Mouse (Mus musculus) embryonic facial prominence, embryonic 11.5 days (tissue): Measurements from ENCODE around the gene Igsf8. TPM values are rescaled to one million over a fixed set of nuclear protein-coding genes. Genes with fewer than 3 reads are reported as not detected.

Experiments used
- ATAC-seq: fragments of 200-750 bp; cut with Nextera tagmentation; replicated peaks from 2 replicates; pipeline ENCODE4 v1.8.0; 2017; ENCODE audit warnings: low read depth; ENCODE audit not compliant: insufficient number of reproducible peaks, low FRiP score, low TSS enrichment
- DNase-seq: peaks from one replicate; pipeline ENCODE4 v3.0.0-alpha.2; 2015; ENCODE audit warnings: low spot score
- H3K27ac ChIP-seq: fragments of 300-500 bp; sonication (generic); replicated peaks from 2 replicates; pipeline ENCODE4 v1.5.1; 2014; ENCODE audit warnings: mild to moderate bottlenecking, low read depth, low read length, control low read depth
- H3K27me3 ChIP-seq: fragments of 300-500 bp; sonication (generic); 2 replicates; pipeline ENCODE4 v1.6.1; 2014; ENCODE audit warnings: mild to moderate bottlenecking, low read length, moderate library complexity, mixed read lengths; ENCODE audit not compliant: control insufficient read depth, insufficient read depth
- H3K36me3 ChIP-seq: fragments of 300-500 bp; sonication (generic); replicated peaks from 2 replicates; pipeline ENCODE4 v1.6.1; 2014; ENCODE audit warnings: low read depth, mild to moderate bottlenecking, low read length, moderate library complexity, mixed read lengths; ENCODE audit not compliant: control insufficient read depth, insufficient read depth
- H3K4me1 ChIP-seq: fragments of 300-500 bp; sonication (generic); 2 replicates; pipeline ENCODE4 v1.6.1; 2014; ENCODE audit warnings: low read length, mixed read lengths; ENCODE audit not compliant: control insufficient read depth, insufficient read depth
- H3K4me2 ChIP-seq: fragments of 300-500 bp; sonication (generic); 2 replicates; pipeline ENCODE4 v1.6.1; 2014; ENCODE audit warnings: low read depth, mild to moderate bottlenecking, control low read depth, low read length, moderate library complexity
- H3K4me3 ChIP-seq: fragments of 300-500 bp; sonication (generic); 2 replicates; pipeline ENCODE4 v1.5.1; 2014; ENCODE audit warnings: low read depth, low read length, control low read depth
- H3K9ac ChIP-seq: fragments of 300-500 bp; sonication (generic); replicated peaks from 2 replicates; pipeline ENCODE4 v1.6.1; 2014; ENCODE audit warnings: mild to moderate bottlenecking, control low read depth, low read length
- H3K9me3 ChIP-seq: fragments of 300-500 bp; sonication (generic); replicated peaks from 2 replicates; pipeline ENCODE4 v1.6.1; 2016; ENCODE audit warnings: mild to moderate bottlenecking, low read length, inconsistent platforms, mixed read lengths; ENCODE audit not compliant: control insufficient read depth
- WGBS: fragments of 180-500 bp; shearing (Covaris S2); extraction: QIAGEN DNeasy Blood & Tissue Kit; methylation state at CpG from one replicate; pipeline ENCODE4 v1.1.7; 2014; 5-methylcytosine and 5-hydroxymethylcytosine counted together
- polyA plus RNA-seq: library from polyadenylated mRNA; unstranded; fragments of >200 nt; fragmentation: Nextera tagmentation; extraction: Ambion mirVana; gene quantifications from 2 replicates; pipeline ENCODE4 v1.2.1, GENCODE M21; 2014

Igsf8 gene
- polyA plus RNA-seq, 1 experiment from 2014 or later, result 30.1 TPM

DNA sequence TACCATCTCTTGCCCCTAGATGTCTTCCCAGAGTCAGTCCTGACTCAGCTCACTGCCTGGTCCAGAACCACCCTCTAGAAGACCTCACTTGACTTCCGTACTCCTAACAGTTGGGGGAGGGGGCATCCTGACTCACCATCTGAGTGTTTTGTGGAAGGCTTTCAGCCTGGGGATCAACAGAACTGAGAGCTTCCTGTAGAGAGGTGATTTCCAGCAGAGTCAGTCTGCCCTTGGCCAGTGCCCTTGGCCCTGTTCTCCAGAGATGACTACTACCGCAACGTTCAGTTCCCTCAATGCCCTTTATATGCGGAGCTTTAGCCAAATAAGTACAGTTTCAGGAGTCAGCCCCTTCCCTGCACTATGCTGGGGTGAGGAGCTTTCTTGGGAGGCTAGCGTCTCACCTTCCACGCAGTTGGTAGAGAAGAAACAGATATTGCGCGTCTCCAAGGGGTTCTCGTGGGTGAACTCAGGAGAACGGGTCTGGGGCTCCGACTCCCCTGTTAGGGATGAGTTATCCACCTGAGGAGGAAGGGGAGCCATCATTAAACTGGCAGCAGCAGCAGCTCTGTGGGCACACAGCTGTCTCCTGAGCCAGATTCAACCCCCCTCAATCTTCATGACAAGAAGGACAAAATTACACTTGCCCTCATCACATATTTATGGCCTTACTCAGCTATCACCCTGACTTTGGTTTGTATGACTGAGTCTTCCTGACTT, 27.6 kb downstream of the Igsf8 start:
- no peak overlapping the region for H3K4me2 ChIP-seq
- no peak overlapping the region for H3K27ac ChIP-seq
- H3K27me3 ChIP-seq, result no peaks in the 10 kb centered on the region
- no peak overlapping the region for H3K4me3 ChIP-seq
- H3K9me3 ChIP-seq, result no peaks in the 10 kb centered on the region
- ATAC-seq (no peak), DNase-seq (no peak)
- H3K36me3 ChIP-seq, result no peaks in the 10 kb centered on the region
- whole genome bisulfite sequencing, result 94% methylated on average over 11 of the region's 11 CpGs
- no peaks in the 10 kb centered on the region for H3K4me1 ChIP-seq
- no peak overlapping the region for H3K9ac ChIP-seq

DNA sequence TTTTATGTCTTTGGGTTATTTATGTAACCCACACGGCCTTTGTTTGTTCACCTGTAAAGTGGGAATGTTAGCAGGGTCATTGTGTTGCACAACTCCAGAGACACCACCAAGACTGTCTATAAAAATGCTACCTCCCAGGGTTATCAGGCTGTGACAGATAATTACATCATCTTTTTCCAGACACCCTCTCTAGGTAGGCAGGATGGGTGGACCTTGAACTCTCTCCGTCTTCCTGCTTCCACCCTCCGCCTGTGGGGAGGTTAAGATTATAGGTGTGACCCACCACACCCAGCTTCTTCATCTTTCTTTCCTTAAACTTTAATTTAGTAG, 28.1 kb downstream of the Igsf8 start:
- H3K27ac ChIP-seq, result no peak overlapping the region
- no peak overlapping the region for H3K4me2 ChIP-seq
- no peaks in the 10 kb centered on the region for H3K9me3 ChIP-seq
- no peak overlapping the region for H3K9ac ChIP-seq
- 95% methylated on average over 3 of the region's 3 CpGs for WGBS
- DNase-seq (no peak), ATAC-seq (no peak)
- H3K27me3 ChIP-seq, result no peaks in the 10 kb centered on the region
- H3K36me3 ChIP-seq, result no peaks in the 10 kb centered on the region
- no peaks in the 10 kb centered on the region for H3K4me1 ChIP-seq
- H3K4me3 ChIP-seq, result no peak overlapping the region

DNA sequence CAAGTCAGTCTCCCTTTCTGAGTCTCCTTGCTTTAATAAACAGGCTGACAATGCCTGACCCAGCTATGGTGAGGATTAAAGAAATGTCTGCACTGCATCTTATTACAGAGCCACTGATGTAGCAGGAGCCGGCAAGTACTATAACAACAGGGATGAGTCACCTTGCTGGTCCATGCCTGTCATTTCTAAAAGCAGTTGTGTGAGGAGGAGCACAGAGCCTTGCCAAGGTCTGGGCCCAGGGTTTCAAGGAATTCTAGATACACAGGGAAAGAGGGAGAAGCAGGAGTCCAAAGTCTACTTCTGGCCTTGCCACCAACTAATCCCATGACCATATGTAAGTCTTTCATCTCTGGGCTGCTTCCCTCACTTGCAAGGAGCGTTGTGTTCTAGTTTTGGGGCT, 31.4 kb downstream of the Igsf8 start:
- H3K4me2 ChIP-seq, result no peak overlapping the region
- no peaks in the 10 kb centered on the region for H3K36me3 ChIP-seq
- ATAC-seq, result no peak

DNA sequence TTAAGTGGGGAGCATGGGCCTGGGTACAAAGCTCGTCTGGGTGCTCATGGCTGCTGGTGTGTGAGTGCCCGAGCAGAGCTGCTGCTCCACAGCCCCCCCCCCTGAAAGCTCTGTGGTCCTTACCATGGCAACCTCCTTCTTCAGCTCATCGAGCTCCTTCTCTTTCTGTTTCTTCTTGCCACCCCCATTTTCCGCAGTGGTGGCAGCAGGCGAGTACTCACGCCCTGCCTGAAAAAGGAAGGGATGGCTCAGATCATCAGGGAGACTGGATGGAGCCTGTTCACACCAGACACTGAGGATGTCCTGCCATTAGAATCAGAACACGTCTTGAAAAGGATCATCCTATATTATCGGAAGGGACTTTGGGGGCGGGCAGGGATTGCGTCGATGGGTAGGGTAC, 32.0 kb downstream of the Igsf8 start:
- Histone ChIP-seq H3K27me3 (no peaks in the 10 kb centered on the region), H3K4me1 (peaks cover 6% of the 10 kb centered on the region; the same call in 1 of the 2 replicates), H3K9ac (no peak overlapping the region), H3K36me3 (no peaks in the 10 kb centered on the region), H3K4me2 (no peak overlapping the region), H3K9me3 (no peaks in the 10 kb centered on the region), H3K27ac (no peak overlapping the region), H3K4me3 (no peak overlapping the region)
- ATAC-seq, result no peak
- WGBS, result 91% methylated on average over 11 of the region's 11 CpGs
- no peak for DNase-seq

More for the DNA sequence above, 31.4 kb downstream of the Igsf8 start:
- Histone ChIP-seq H3K4me3 (no peak overlapping the region), H3K27me3 (no peaks in the 10 kb centered on the region), H3K4me1 (peaks cover 3% of the 10 kb centered on the region; the same call in 1 of the 2 replicates), H3K9ac (no peak overlapping the region), H3K27ac (no peak overlapping the region), H3K9me3 (no peaks in the 10 kb centered on the region)
- 90% methylated on average over 2 of the region's 2 CpGs for WGBS
- DNase-seq, result no peak

DNA sequence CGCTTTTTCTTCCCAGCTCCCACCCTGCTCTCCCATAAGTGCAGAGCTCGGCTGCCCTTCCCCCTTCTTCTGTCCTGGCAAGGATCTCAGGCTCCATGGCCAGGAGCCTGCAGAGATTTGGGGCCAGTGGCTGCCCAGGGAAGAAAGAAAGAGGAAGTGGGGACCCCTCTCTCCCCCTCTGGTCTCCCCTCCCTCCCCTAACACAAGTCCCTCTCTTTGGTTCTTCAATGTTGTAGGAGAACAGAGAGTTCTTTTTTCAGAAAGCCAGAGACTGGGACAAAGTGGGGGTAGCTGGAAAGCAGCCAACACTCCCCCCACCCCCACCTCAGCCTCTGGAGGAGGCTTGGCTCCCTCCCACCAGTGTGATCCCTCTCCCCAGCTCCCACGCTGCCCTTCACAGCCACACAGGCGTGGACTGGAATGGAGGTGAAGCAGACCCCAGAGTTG, 34.3 kb downstream of the Igsf8 start:
- Histone ChIP-seq H3K4me2 (no peak overlapping the region), H3K9me3 (no peaks in the 10 kb centered on the region), H3K36me3 (no peaks in the 10 kb centered on the region), H3K4me1 (peaks cover 6% of the 10 kb centered on the region; the same call in 1 of the 2 replicates), H3K4me3 (no peak overlapping the region), H3K9ac (peak overlapping the region; percentile 33; the same call in 1 of the 2 replicates), H3K27me3 (no peaks in the 10 kb centered on the region), H3K27ac (no peak overlapping the region)
- DNase-seq (no peak), ATAC-seq (no peak)
- 54% methylated on average over 4 of the region's 4 CpGs for WGBS

DNA sequence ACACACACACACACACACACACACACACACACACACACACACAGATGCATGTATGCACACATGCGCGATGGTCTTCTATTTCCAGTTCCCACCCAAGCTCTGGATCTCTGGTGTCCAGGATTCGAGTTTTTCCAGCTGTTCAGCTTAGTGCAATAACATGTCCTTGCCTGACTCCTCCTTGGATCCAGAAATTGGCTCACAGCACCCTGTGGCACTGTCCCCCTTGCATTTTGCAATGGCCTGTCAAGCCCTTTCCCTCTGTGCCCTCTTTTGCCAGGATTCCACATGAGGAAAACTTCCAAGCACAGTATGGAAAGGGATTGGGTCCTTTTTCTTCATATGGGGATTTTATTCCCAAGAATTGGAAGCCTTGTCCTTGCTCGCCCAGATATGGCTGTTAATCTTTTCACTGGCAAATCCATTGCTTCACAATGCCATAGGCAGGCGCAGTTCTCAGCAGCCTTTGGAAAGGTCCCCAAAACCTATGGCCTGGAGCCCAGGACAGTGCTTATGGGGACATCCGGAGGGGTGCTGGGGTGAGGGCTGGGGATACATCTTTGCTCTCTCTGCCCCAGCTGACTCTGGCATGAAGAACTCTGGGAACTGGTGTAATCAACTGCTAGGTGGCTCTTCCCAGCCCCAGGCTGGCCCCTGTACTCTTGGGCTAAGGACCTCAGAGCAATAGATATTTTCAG, 35.5 kb downstream of the Igsf8 start:
- no peak for ATAC-seq
- Histone ChIP-seq H3K36me3 (no peaks in the 10 kb centered on the region), H3K4me3 (no peak overlapping the region), H3K27me3 (no peaks in the 10 kb centered on the region), H3K4me2 (no peak overlapping the region; the same call in 1 of the 2 replicates), H3K9me3 (no peaks in the 10 kb centered on the region), H3K4me1 (peaks cover 6% of the 10 kb centered on the region; the same call in 1 of the 2 replicates), H3K9ac (peak overlapping the region; percentile 23; the same call in 1 of the 2 replicates), H3K27ac (no peak overlapping the region)
- WGBS, result 81% methylated on average over 6 of the region's 6 CpGs
- no peak for DNase-seq

DNA sequence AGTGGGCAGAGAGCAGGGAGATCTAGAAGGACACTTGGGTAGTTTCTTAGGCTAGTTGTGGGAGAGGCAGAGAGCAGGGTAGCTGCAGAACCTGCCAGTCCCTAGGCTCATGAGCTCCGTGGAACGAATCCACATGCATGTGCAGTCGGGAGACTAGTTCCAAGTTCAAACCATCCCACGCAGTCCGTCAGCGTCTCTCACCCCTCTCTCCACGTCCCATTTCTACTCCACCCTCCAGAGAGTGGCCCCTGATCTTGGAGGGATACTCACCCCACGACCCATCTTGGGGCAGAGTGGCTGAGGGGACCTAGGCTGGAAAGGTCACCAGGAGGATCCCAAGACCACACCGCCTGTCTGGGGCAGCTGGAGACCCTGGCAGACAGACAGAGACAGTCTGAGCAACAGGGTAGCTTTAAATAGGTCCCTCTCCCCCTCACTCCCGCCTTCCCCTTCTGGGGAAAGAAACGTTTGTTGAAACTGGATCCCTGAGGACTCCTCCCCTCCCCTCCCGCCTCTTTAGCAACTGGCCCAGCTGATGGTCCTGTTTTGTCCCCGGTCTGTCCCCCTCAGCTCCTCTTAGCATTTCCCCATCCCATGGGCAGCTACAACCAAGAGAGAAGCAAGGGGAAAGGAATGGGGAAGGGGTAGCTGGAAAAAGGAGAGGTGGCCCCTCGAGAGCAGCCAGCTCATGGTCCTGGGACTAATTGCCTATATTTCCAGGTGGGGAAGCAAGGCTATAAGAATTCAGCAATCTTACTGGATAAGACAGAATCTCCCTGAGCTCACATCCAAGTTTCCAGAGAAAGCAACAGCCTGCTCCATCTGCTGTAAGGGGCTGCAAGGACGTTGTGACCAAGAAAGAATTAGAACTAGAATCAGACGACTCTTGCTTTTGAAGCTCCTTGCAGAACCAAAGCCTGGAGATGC, 36.4 kb downstream of the Igsf8 start, which contains the start of gene Atp1a2:
Atp1a2 (minus strand) TSS at position 454 of the 927 bp plus-strand sequence.
- Histone ChIP-seq H3K9me3 (no peaks in the 10 kb centered on the region), H3K4me3 (0 out of 2 replicates have a peak within 1 kb of the TSS, but pooled peaks have one; percentile 2), H3K27me3 (no peaks in the 10 kb centered on the region), H3K4me1 (peaks cover 6% of the 10 kb centered on the region; the same call in 1 of the 2 replicates), H3K9ac (peak within 1 kb of the TSS; percentile 23), H3K4me2 (peak within 1 kb of the TSS; percentile 32), H3K36me3 (no peaks in the 10 kb centered on the region), H3K27ac (no peak within 1 kb of the TSS)
- 0 out of 2 replicates have a peak, but pooled peaks have one; percentile 20 for ATAC-seq
- WGBS, result 8% methylated on average over 16 of the region's 16 CpGs
- DNase-seq, result peak; percentile 70
